Mouse (Mus musculus) limb, embryonic 13.5 days (tissue): Measurements from ENCODE around the gene Iqsec3. TPM values are rescaled to one million over a fixed set of nuclear protein-coding genes. Genes with fewer than 3 reads are reported as not detected.
A peak's percentile ranks its signal among the peaks of the same experiment; 100 is the strongest.

Experiments
- ATAC-seq: fragments of 200-750 bp; cut with Nextera tagmentation; 2 replicates; pipeline ENCODE4 v1.8.0; 2017; ENCODE audit warnings: low read depth, moderate number of reproducible peaks, moderate TSS enrichment; ENCODE audit not compliant: low FRiP score
- H3K27ac ChIP-seq: fragments of 300-500 bp; sonication (generic); 2 replicates; pipeline ENCODE4 v1.5.1; 2015; ENCODE audit warnings: inconsistent platforms, mild to moderate bottlenecking, moderate library complexity
- H3K27me3 ChIP-seq: fragments of 300-500 bp; sonication (generic); 2 replicates; pipeline ENCODE4 v1.6.1; 2015; ENCODE audit warnings: mild to moderate bottlenecking, inconsistent platforms
- H3K36me3 ChIP-seq: fragments of 300-500 bp; sonication (generic); 2 replicates; pipeline ENCODE4 v1.6.1; 2015; ENCODE audit warnings: inconsistent platforms, mild to moderate bottlenecking, moderate library complexity
- H3K4me1 ChIP-seq: fragments of 300-500 bp; sonication (generic); 2 replicates; pipeline ENCODE4 v1.6.1; 2015; ENCODE audit warnings: inconsistent platforms
- H3K4me2 ChIP-seq: fragments of 300-500 bp; sonication (generic); replicated peaks from 2 replicates; pipeline ENCODE4 v1.6.1; 2015; ENCODE audit warnings: inconsistent platforms, mild to moderate bottlenecking, moderate library complexity
- H3K4me3 ChIP-seq: fragments of 300-500 bp; sonication (generic); 2 replicates; pipeline ENCODE4 v1.5.1; 2015; ENCODE audit warnings: moderate library complexity, mild to moderate bottlenecking, inconsistent platforms
- H3K9ac ChIP-seq: fragments of 300-500 bp; sonication (generic); 2 replicates; pipeline ENCODE4 v1.6.1; 2015; ENCODE audit warnings: mild to moderate bottlenecking, inconsistent platforms
- H3K9me3 ChIP-seq: fragments of 300-500 bp; sonication (generic); 2 replicates; pipeline ENCODE4 v1.6.1; 2016; ENCODE audit warnings: inconsistent platforms
- WGBS: fragments of 180-500 bp; shearing (Covaris S2); methylation state at CpG from one replicate; pipeline ENCODE4 v1.1.7; 2015; 5-methylcytosine and 5-hydroxymethylcytosine counted together
- polyA plus RNA-seq: library from polyadenylated mRNA; unstranded; fragments of >200 nt; fragmentation: Nextera tagmentation; extraction: Ambion mirVana; gene quantifications from 2 replicates; pipeline ENCODE4 v1.2.1, GENCODE M21; 2015

Gene Iqsec3
- polyA plus RNA-seq, 1 experiment from 2014 or later, result 0.11 TPM

- Histone ChIP-seq H3K27ac (no peak overlapping the region), H3K36me3 (no peaks in the 10 kb centered on the region), H3K4me2 (no peak overlapping the region), H3K9ac (no peak overlapping the region), H3K4me3 (no peak overlapping the region), H3K27me3 (no peaks in the 10 kb centered on the region), H3K4me1 (no peaks in the 10 kb centered on the region), H3K9me3 (no peaks in the 10 kb centered on the region)
- 14% methylated on average over 5 of the region's 5 CpGs for WGBS
- ATAC-seq, result no peak
Observed at GRCm38 (mm10) chr6:121440696-121441220, 32.7 kb downstream of the Iqsec3 start.

- H3K36me3 ChIP-seq, result no peaks in the 10 kb centered on the region
- H3K4me3 ChIP-seq, result no peak overlapping the region
- H3K9me3 ChIP-seq, result no peaks in the 10 kb centered on the region
- WGBS, result 47% methylated on average over 6 of the region's 6 CpGs
- 0 out of 2 replicates have a peak, but pooled peaks cover 3% of the 10 kb centered on the region for H3K4me1 ChIP-seq
- peaks cover 21% of the 10 kb centered on the region for H3K27me3 ChIP-seq
- H3K27ac ChIP-seq, result no peak overlapping the region
- ATAC-seq, result no peak
- H3K9ac ChIP-seq, result no peak overlapping the region
- H3K4me2 ChIP-seq, result no peak overlapping the region
Observed at GRCm38 (mm10) chr6:121424830-121425229, 48.6 kb downstream of the Iqsec3 start.

- H3K9ac ChIP-seq, result no peak overlapping the region
- H3K27ac ChIP-seq, result no peak overlapping the region
- no peak for ATAC-seq
- H3K4me1 ChIP-seq, result 0 out of 2 replicates have a peak, but pooled peaks cover 3% of the 10 kb centered on the region
- H3K27me3 ChIP-seq, result peaks cover 21% of the 10 kb centered on the region
- H3K36me3 ChIP-seq, result no peaks in the 10 kb centered on the region
- H3K4me3 ChIP-seq, result no peak overlapping the region
- H3K4me2 ChIP-seq, result no peak overlapping the region
- 44% methylated on average over 12 of the region's 12 CpGs for WGBS
- no peaks in the 10 kb centered on the region for H3K9me3 ChIP-seq
Observed at GRCm38 (mm10) chr6:121424403-121424802, 49.1 kb downstream of the Iqsec3 start.

GRCm38 (mm10) chr6:121412558-121413297 is 60.8 kb downstream of the Iqsec3 start:
- Histone ChIP-seq H3K27me3 (peaks cover 63% of the 10 kb centered on the region), H3K4me2 (peak overlapping the region; percentile 58), H3K4me1 (peaks cover 11% of the 10 kb centered on the region), H3K36me3 (no peaks in the 10 kb centered on the region), H3K27ac (no peak overlapping the region), H3K4me3 (peak overlapping the region; percentile 31), H3K9ac (0 out of 2 replicates have a peak overlapping the region, but pooled peaks have one; percentile 39), H3K9me3 (no peaks in the 10 kb centered on the region)
- WGBS, result 2% methylated on average over 46 of the region's 46 CpGs
- 0 out of 2 replicates have a peak, but pooled peaks have one; percentile 32 for ATAC-seq

- 37% methylated on average over 5 of the region's 5 CpGs for WGBS
- H3K9me3 ChIP-seq, result no peaks in the 10 kb centered on the region
- H3K36me3 ChIP-seq, result no peaks in the 10 kb centered on the region
- peak; percentile 77 for ATAC-seq
- H3K4me1 ChIP-seq, result peaks cover 4% of the 10 kb centered on the region
- H3K27me3 ChIP-seq, result peaks cover 37% of the 10 kb centered on the region
- H3K4me2 ChIP-seq, result no peak overlapping the region
- no peak overlapping the region for H3K9ac ChIP-seq
- H3K27ac ChIP-seq, result no peak overlapping the region
- H3K4me3 ChIP-seq, result no peak overlapping the region
Observed at GRCm38 (mm10) chr6:121407571-121408011, 65.9 kb downstream of the Iqsec3 start.

GRCm38 (mm10) chr6:121405311-121405710 is 68.2 kb downstream of the Iqsec3 start:
- H3K36me3 ChIP-seq, result no peaks in the 10 kb centered on the region
- 92% methylated on average over 8 of the region's 8 CpGs for WGBS
- no peak for ATAC-seq
- peaks cover 14% of the 10 kb centered on the region for H3K27me3 ChIP-seq
- no peaks in the 10 kb centered on the region; the same call in 1 of the 2 replicates for H3K4me1 ChIP-seq
- H3K4me3 ChIP-seq, result no peak overlapping the region
- H3K27ac ChIP-seq, result no peak overlapping the region
- no peak overlapping the region for H3K4me2 ChIP-seq
- no peaks in the 10 kb centered on the region for H3K9me3 ChIP-seq
- no peak overlapping the region for H3K9ac ChIP-seq

- Histone ChIP-seq H3K4me1 (no peaks in the 10 kb centered on the region; the same call in 1 of the 2 replicates), H3K9me3 (no peaks in the 10 kb centered on the region), H3K27me3 (0 out of 2 replicates have a peak, but pooled peaks cover 3% of the 10 kb centered on the region), H3K36me3 (no peaks in the 10 kb centered on the region), H3K27ac (no peak overlapping the region), H3K4me3 (no peak overlapping the region), H3K4me2 (no peak overlapping the region), H3K9ac (no peak overlapping the region)
- no peak for ATAC-seq
- WGBS, result 79% methylated on average over 8 of the region's 8 CpGs
Observed at GRCm38 (mm10) chr6:121402661-121403244, 70.7 kb downstream of the Iqsec3 start.

- Histone ChIP-seq H3K27me3 (0 out of 2 replicates have a peak, but pooled peaks cover 3% of the 10 kb centered on the region), H3K4me1 (no peaks in the 10 kb centered on the region), H3K4me2 (no peak overlapping the region), H3K27ac (no peak overlapping the region), H3K36me3 (no peaks in the 10 kb centered on the region), H3K4me3 (no peak overlapping the region), H3K9me3 (no peaks in the 10 kb centered on the region), H3K9ac (no peak overlapping the region)
- WGBS, result 84% methylated on average over 14 of the region's 14 CpGs
- ATAC-seq, result no peak
Observed at GRCm38 (mm10) chr6:121401826-121402660, 71.4 kb downstream of the Iqsec3 start.

- Histone ChIP-seq H3K4me1 (no peaks in the 10 kb centered on the region), H3K27me3 (0 out of 2 replicates have a peak, but pooled peaks cover 3% of the 10 kb centered on the region), H3K4me2 (no peak overlapping the region), H3K27ac (no peak overlapping the region), H3K9ac (no peak overlapping the region), H3K36me3 (no peaks in the 10 kb centered on the region), H3K9me3 (no peaks in the 10 kb centered on the region), H3K4me3 (no peak overlapping the region)
- ATAC-seq, result no peak
- 88% methylated on average over 6 of the region's 6 CpGs for WGBS
Observed at GRCm38 (mm10) chr6:121401140-121401539, 72.3 kb downstream of the Iqsec3 start.

GRCm38 (mm10) chr6:121392610-121393252 is 80.7 kb downstream of the Iqsec3 start:
- 84% methylated on average over 4 of the region's 4 CpGs for WGBS
- no peak overlapping the region for H3K27ac ChIP-seq
- no peak for ATAC-seq

GRCm38 (mm10) chr6:121385397-121385796 is 88.1 kb downstream of the Iqsec3 start:
- peaks cover 15% of the 10 kb centered on the region; the same call in 1 of the 2 replicates for H3K27me3 ChIP-seq
- ATAC-seq, result no peak
- no peak overlapping the region for H3K4me2 ChIP-seq
- H3K4me3 ChIP-seq, result no peak overlapping the region
- no peak overlapping the region for H3K9ac ChIP-seq
- no peaks in the 10 kb centered on the region for H3K36me3 ChIP-seq
- H3K4me1 ChIP-seq, result peaks cover 13% of the 10 kb centered on the region
- no peak overlapping the region for H3K27ac ChIP-seq
- no peaks in the 10 kb centered on the region for H3K9me3 ChIP-seq
- 81% methylated on average over 3 of the region's 3 CpGs for WGBS

More at GRCm38 (mm10) chr6:121392610-121393252, 80.7 kb downstream of the Iqsec3 start:
- Histone ChIP-seq H3K36me3 (no peaks in the 10 kb centered on the region), H3K4me2 (no peak overlapping the region), H3K4me3 (no peak overlapping the region), H3K9me3 (0 out of 2 replicates have a peak, but pooled peaks cover 6% of the 10 kb centered on the region), H3K4me1 (no peaks in the 10 kb centered on the region), H3K9ac (no peak overlapping the region), H3K27me3 (0 out of 2 replicates have a peak, but pooled peaks cover 3% of the 10 kb centered on the region)
